Mouse (Mus musculus) forebrain, postnatal 0 days (tissue): ENCODE measurements at regions not wholly inside any gene's neighbourhood (a gene's known extent, or its start where the extent isn't known, plus 50 kb on each side); places are given as distances from the start of the nearest gene placed in this dataset.

Experiments used
- ATAC-seq: fragments of 200-750 bp; cut with Nextera tagmentation; 2 replicates; pipeline ENCODE4 v1.8.0; 2017; ENCODE audit warnings: mild to moderate bottlenecking, moderate library complexity
- DNase-seq: peaks from one replicate; pipeline ENCODE4 v3.0.0-alpha.2; 2015
- H3K27ac ChIP-seq: fragments of 300-500 bp; sonication (generic); 2 replicates; pipeline ENCODE4 v1.5.1; 2014; ENCODE audit warnings: low read depth, mild to moderate bottlenecking, antibody characterized with exemption, low read length, moderate library complexity, mixed read lengths
- H3K27me3 ChIP-seq: fragments of 300-500 bp; sonication (generic); 2 replicates; pipeline ENCODE4 v1.6.1; 2014; ENCODE audit warnings: mild to moderate bottlenecking, low read length, mixed read lengths; ENCODE audit not compliant: insufficient read depth
- H3K36me3 ChIP-seq: fragments of 300-500 bp; sonication (generic); 2 replicates; pipeline ENCODE4 v1.6.1; 2014; ENCODE audit warnings: mild to moderate bottlenecking, moderate library complexity; ENCODE audit not compliant: insufficient read depth
- H3K4me1 ChIP-seq: fragments of 300-500 bp; sonication (generic); 2 replicates; pipeline ENCODE4 v1.6.1; 2014; ENCODE audit warnings: antibody characterized with exemption; ENCODE audit not compliant: insufficient read depth
- H3K4me2 ChIP-seq: fragments of 300-500 bp; sonication (generic); 2 replicates; pipeline ENCODE4 v1.6.1; 2014; ENCODE audit warnings: low read depth, mild to moderate bottlenecking, moderate library complexity
- H3K4me3 ChIP-seq: fragments of 300-500 bp; sonication (generic); 2 replicates; pipeline ENCODE4 v1.5.1; 2014; ENCODE audit warnings: low read depth, low read length, mixed read lengths
- H3K9ac ChIP-seq: fragments of 300-500 bp; sonication (generic); 2 replicates; pipeline ENCODE4 v1.6.1; 2014; ENCODE audit warnings: mild to moderate bottlenecking
- H3K9me3 ChIP-seq: fragments of 300-500 bp; sonication (generic); 2 replicates; pipeline ENCODE4 v1.6.1; 2016; ENCODE audit warnings: low read length
- CTCF ChIP-seq: sonication (generic); IDR thresholded peaks from 2 replicates; pipeline ENCODE4 v1.5.1; 2016; ENCODE audit warnings: antibody characterized with exemption, control low read depth, low read depth
- WGBS: fragments of 180-500 bp; shearing (Covaris S2); extraction: QIAGEN DNeasy Blood & Tissue Kit; methylation state at CpG from one replicate; pipeline ENCODE4 v1.1.7; 2014; 5-methylcytosine and 5-hydroxymethylcytosine counted together

DNA sequence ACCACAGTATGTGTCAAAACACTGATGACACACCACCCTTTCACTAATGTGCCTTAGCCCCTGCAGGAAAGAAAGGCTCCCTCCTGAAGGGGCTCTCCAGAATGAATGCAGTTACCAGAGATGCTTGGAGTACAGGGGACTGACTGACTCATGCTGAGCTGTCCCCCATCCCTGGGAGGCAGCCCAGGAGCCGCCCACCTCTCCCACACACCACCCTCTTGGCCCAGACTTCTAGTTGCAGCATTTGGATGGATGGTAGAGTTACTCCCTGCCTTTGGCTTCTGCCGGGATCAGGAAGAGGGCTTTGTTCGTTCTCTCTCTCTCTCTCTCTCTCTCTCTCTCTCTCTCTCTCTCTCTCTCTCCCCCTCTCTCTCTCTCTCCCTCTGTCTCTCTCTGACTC is 53.4 kb upstream of the Jun start:
- no peaks in the 10 kb centered on the region for H3K4me1 ChIP-seq
- DNase-seq (peak; percentile 29), ATAC-seq (peak; percentile 77)
- no peak overlapping the region for H3K4me3 ChIP-seq
- no peaks in the 10 kb centered on the region for H3K27me3 ChIP-seq
- no peaks in the 10 kb centered on the region for H3K9me3 ChIP-seq
- H3K36me3 ChIP-seq = no peaks in the 10 kb centered on the region
- peak overlapping the region; percentile 45 for H3K4me2 ChIP-seq
- no peak overlapping the region for H3K27ac ChIP-seq
- TF ChIP-seq CTCF = no peak
- H3K9ac ChIP-seq = no peak overlapping the region
- 13% methylated on average over 3 of the region's 3 CpGs for WGBS

DNA sequence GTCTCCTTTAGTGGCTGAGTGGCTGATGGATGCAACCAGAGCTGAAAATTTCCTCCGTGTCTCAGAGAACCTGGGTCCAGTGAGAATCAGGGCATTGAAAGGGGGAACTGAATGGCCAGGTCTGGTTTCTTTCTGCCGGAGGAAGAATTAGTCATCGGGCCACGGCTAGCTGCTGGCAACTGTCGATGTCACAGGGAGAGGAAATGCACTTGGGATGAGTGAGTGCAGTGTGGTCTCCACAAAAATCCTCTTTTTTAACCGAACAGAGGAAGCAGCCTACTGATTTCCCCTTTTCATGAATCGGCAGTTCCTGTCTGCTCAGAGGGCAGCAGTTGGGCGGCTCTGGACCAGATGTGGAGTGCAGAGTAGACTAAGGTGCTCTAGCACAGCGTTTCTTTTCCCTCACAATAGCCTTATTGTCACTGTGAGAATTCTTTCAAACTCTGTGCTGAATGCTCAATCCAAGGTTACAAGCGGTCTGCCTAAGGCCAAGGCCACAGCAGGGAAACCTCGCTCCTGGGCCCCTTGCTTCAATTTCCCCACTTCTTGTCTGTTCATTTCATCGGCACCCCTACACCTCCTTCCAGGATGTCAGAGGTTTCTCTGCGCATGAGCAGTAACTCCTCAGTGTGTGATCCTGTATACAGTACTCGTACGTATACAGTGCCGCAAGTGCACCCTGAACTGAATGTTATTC is 54.1 kb upstream of the Jun start:
- no peaks in the 10 kb centered on the region for H3K36me3 ChIP-seq
- peak overlapping the region; percentile 7 for H3K4me3 ChIP-seq
- no peaks in the 10 kb centered on the region for H3K4me1 ChIP-seq
- peak; percentile 32 for DNase-seq
- WGBS = 21% methylated on average over 16 of the region's 16 CpGs
- no peaks in the 10 kb centered on the region for H3K27me3 ChIP-seq
- H3K9ac ChIP-seq = peak overlapping the region; percentile 14
- no peaks in the 10 kb centered on the region for H3K9me3 ChIP-seq
- H3K4me2 ChIP-seq = peak overlapping the region; percentile 45
- no peak for TF ChIP-seq CTCF
- peak; percentile 61 for ATAC-seq
- no peak overlapping the region for H3K27ac ChIP-seq

GRCm38 (mm10) chr4:95106881-95107665 is 55.1 kb upstream of the Jun start:
- TF ChIP-seq CTCF = no peak
- WGBS = 69% methylated on average over 10 of the region's 10 CpGs

GRCm38 (mm10) chr4:95108811-95109210 is 56.8 kb upstream of the Jun start:
- Histone ChIP-seq H3K36me3 (no peaks in the 10 kb centered on the region), H3K4me3 (no peak overlapping the region), H3K9me3 (no peaks in the 10 kb centered on the region), H3K4me1 (no peaks in the 10 kb centered on the region), H3K4me2 (no peak overlapping the region), H3K9ac (no peak overlapping the region), H3K27me3 (no peaks in the 10 kb centered on the region), H3K27ac (no peak overlapping the region)
- 41% methylated on average over 6 of the region's 6 CpGs for WGBS
- ATAC-seq = no peak
- TF ChIP-seq CTCF = no peak
- no peak for DNase-seq

More at GRCm38 (mm10) chr4:95106881-95107665, 55.1 kb upstream of the Jun start:
- Histone ChIP-seq H3K4me1 (no peaks in the 10 kb centered on the region), H3K9me3 (no peaks in the 10 kb centered on the region), H3K36me3 (no peaks in the 10 kb centered on the region), H3K4me2 (no peak overlapping the region), H3K27me3 (no peaks in the 10 kb centered on the region), H3K4me3 (no peak overlapping the region), H3K27ac (no peak overlapping the region), H3K9ac (no peak overlapping the region)
- DNase-seq (no peak), ATAC-seq (no peak)

DNA sequence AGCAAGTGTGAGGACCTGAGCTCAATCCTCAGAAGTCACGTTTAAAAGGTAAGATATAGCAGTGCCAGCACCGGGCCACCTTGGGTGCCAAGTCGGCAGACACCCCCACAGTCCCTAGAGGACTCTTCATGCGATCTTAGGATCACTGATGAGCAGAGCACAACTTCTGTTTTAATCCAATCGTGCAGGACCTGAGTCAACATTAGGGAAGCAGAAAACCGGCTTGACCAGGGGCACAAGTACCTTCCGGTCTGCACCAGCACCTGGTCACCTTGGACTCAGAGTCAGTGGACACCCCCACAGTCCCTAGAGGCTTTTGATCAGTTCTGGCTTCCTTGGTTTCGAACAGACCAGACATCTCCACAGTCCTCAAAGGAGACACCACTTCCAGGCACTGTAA is 58.8 kb upstream of the Jun start:
- Histone ChIP-seq H3K27ac (no peak overlapping the region), H3K4me1 (no peaks in the 10 kb centered on the region), H3K36me3 (no peaks in the 10 kb centered on the region), H3K4me2 (no peak overlapping the region), H3K9me3 (no peaks in the 10 kb centered on the region), H3K9ac (no peak overlapping the region), H3K27me3 (no peaks in the 10 kb centered on the region), H3K4me3 (no peak overlapping the region)
- TF ChIP-seq CTCF = no peak
- DNase-seq (no peak), ATAC-seq (no peak)
- WGBS = 94% methylated on average over 8 of the region's 8 CpGs

- Histone ChIP-seq H3K4me2 (no peak overlapping the region), H3K27ac (no peak overlapping the region), H3K4me3 (no peak overlapping the region), H3K9me3 (no peaks in the 10 kb centered on the region), H3K36me3 (no peaks in the 10 kb centered on the region), H3K4me1 (no peaks in the 10 kb centered on the region), H3K27me3 (no peaks in the 10 kb centered on the region), H3K9ac (no peak overlapping the region)
- WGBS = 36% methylated on average over 5 of the region's 5 CpGs
- TF ChIP-seq CTCF = peak; percentile 37; the same call in 1 of the 2 replicates
- no peak; the same call in 1 of the 2 replicates for ATAC-seq
- no peak for DNase-seq
Measured at GRCm38 (mm10) chr4:95117158-95117681, 65.2 kb upstream of the Jun start.

- TF ChIP-seq CTCF = no peak
- Histone ChIP-seq H3K4me3 (no peak overlapping the region), H3K4me2 (no peak overlapping the region), H3K4me1 (no peaks in the 10 kb centered on the region), H3K27me3 (no peaks in the 10 kb centered on the region), H3K9ac (no peak overlapping the region), H3K9me3 (no peaks in the 10 kb centered on the region), H3K27ac (no peak overlapping the region), H3K36me3 (no peaks in the 10 kb centered on the region)
- 90% methylated on average over 1 of the region's 1 CpGs for WGBS
- ATAC-seq (peak; percentile 16; the same call in 1 of the 2 replicates), DNase-seq (peak; percentile 17)
Measured at GRCm38 (mm10) chr4:95120876-95121275, 68.9 kb upstream of the Jun start.
